ENCODE assay signal across 11 mouse cellular contexts in the genomic region with DNA sequence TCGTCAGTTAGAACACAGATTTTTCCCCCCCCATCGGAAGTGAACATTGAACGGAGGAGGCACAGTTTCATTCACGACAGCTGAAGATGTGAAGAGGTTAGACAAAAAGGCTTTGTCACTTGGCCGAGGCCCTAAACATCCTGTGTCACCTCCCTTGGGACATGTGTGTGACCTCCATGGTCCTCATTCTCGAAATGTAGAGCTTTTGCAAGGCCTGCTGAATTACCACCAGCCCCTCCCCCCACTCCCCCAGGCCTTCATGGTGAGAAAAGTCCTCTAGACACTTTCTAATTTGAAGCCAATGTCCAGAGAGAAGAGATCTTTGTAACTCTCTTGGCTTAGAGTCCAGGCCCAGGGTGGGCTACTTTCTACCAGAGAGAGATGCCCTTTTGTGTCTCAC.
"Had no signal": no experiment of that assay in that cellular context is flagged by ENCODE, and none has a peak within 500 bp of the region (broad histone marks: within the 10 kb centered on the region; RNA-seq: fewer than 3 reads in every experiment).

No protein-coding gene starts in this region.

- H3K4me2 ChIP-seq: limb, embryonic 15.5 days; liver, embryonic 12.5 days; lung, embryonic 15.5 days; midbrain, embryonic 12.5 days; stomach, embryonic 15.5 days had no signal

- H3K9me3 ChIP-seq: limb, embryonic 15.5 days; lung, embryonic 15.5 days; midbrain, embryonic 12.5 days; stomach, embryonic 15.5 days had no signal

- ATAC-seq: liver, embryonic 12.5 days; midbrain, embryonic 16.5 days had no signal

- DNase-seq: layer of hippocampus, adult 9-11 months; layer of hippocampus, postnatal 36 days; right cerebral cortex, postnatal 14 days; thymus, postnatal 36 days had no signal

- H3K4me3 ChIP-seq: limb, embryonic 15.5 days; liver, embryonic 12.5 days; lung, embryonic 15.5 days; midbrain, embryonic 12.5 days; stomach, embryonic 15.5 days had no signal

- H3K27me3 ChIP-seq: lung, embryonic 15.5 days; midbrain, embryonic 12.5 days; stomach, embryonic 15.5 days had no signal

- H3K9ac ChIP-seq: limb, embryonic 15.5 days; liver, embryonic 12.5 days; lung, embryonic 15.5 days; midbrain, embryonic 12.5 days; stomach, embryonic 15.5 days had no signal

- H3K4me1 ChIP-seq: limb, embryonic 15.5 days; liver, embryonic 12.5 days; lung, embryonic 15.5 days; midbrain, embryonic 12.5 days; stomach, embryonic 15.5 days had no signal

- H3K36me3 ChIP-seq: limb, embryonic 15.5 days; liver, embryonic 12.5 days; lung, embryonic 15.5 days; midbrain, embryonic 12.5 days; stomach, embryonic 15.5 days had no signal

- H3K27ac ChIP-seq: kidney, postnatal 0 days; limb, embryonic 15.5 days; liver, embryonic 12.5 days; lung, embryonic 15.5 days; midbrain, embryonic 12.5 days; stomach, embryonic 15.5 days had no signal
